ENCODE assay signal across 20 mouse cellular contexts in genomic region chr17:8490971-8491370, GRCm38 (mm10). TPM values are rescaled to one million over a fixed set of nuclear protein-coding genes. Genes with fewer than 3 reads are reported as not detected.
"Had no signal": no experiment of that assay in that cellular context is flagged by ENCODE, and none has a peak within 500 bp of the region (broad histone marks: within the 10 kb centered on the region; RNA-seq: fewer than 3 reads in every experiment).

No protein-coding gene starts in this region.

- H3K4me1 ChIP-seq: intestine, embryonic 15.5 days; liver, embryonic 13.5 days; lung, embryonic 15.5 days; megakaryocyte, embryonic 14.5 days; midbrain, embryonic 15.5 days; neural tube, embryonic 13.5 days had no signal

- ATAC-seq: intestine, embryonic 15.5 days; liver, postnatal 0 days; midbrain, embryonic 15.5 days had no signal

- H3K27ac ChIP-seq: intestine, embryonic 15.5 days; layer of hippocampus, adult 2 months; limb, embryonic 12.5 days; liver, embryonic 13.5 days; lung, embryonic 15.5 days; macrophage; midbrain, embryonic 15.5 days; neural tube, embryonic 13.5 days had no signal

- DNase-seq: kidney, adult 18-20 months; kidney, postnatal 10 days; kidney, postnatal 4 days; liver; liver, embryonic 13.5 days; liver, postnatal 0 days; lung, postnatal 14 days; retina, postnatal 1 day; thymus, adult 2 months; thymus, postnatal 25 days had no signal

- H3K4me3 ChIP-seq: intestine, embryonic 15.5 days; layer of hippocampus, adult 2 months; limb, embryonic 12.5 days; liver, embryonic 13.5 days; lung, embryonic 15.5 days; megakaryocyte, embryonic 14.5 days; midbrain, embryonic 15.5 days; neural tube, embryonic 13.5 days had no signal

RNA-seq across cellular contexts. Expression of gene T, which starts 56.7 kb away (rescaled TPM):
- total RNA-seq: layer of hippocampus, adult 2 months; layer of hippocampus, postnatal 14 days had no signal
- polyA plus RNA-seq: liver, embryonic 13.5 days; liver, postnatal 0 days; macrophage; urinary bladder, adult 2 months had no signal
